Mouse (Mus musculus) right cerebral cortex, postnatal 14 days (tissue): Measurements from ENCODE around the gene Pax2.
"Not testable (repeated sequence)": the region's sequence is repeated elsewhere in the genome, so short reads cannot be mapped to it uniquely, and the experiment has no call there.

ENCODE experiments used
- DNase-seq: peaks from one replicate; pipeline ENCODE4 v3.0.0; 2022

The Pax2 gene

DNA sequence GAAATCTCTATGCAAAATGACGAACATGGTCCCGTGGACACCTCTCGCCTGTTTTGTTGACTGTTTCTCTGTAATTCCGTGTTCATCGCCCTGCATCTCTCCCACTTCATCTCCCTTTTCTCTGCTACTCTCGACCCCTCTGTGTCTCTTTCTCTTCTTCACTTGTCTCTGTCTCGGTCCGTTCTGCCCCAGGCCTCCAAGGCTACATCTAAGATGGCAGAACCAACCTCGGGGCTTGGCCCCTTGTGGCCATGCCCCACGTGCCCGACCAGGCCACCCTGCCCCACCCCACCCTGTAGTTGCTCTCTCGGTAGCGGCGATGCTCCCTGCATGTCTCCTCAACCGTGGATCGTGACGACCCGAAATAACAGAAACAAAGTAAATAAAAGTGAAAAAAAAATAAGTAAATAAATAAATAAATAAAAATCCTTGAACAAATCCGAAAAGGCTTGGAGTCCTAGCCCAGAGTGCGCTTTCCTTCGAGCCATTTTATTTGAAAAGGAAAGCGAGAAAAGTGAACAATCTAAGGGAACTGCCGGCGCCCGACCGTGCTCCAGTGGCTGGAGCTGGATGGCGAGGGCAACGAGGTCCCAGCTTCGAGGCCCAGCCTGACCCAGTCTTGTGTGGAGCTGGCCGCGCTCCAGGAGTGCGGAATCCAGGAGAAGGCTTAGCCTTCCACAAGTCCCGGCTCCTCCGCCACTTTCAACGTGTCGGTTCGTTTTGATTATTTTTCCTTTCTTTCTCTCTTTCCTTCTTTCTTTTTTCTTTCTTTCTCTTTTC is 81.8 kb downstream of the Pax2 start:
- DNase-seq = no peak

DNA sequence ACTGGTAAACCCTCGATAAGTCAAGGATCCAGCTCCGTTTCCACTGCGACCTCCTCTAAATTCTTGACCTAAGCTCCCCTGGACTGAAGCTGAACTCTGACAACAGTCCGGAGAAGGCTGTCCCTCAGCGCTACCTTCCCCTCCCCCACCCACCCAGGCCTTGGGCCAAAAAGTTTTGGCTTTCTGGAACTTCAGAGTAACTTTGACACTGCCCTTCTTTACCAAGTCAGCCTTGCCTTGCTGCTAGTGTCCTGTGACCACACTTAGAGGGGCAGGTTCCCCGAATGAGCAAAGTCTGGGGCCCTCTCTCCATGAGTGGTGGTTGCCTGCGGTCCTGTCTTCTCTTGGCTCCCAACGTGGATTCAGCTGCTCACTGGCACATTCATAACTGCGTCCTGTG is 82.5 kb downstream of the Pax2 start:
- DNase-seq = no peak

DNA sequence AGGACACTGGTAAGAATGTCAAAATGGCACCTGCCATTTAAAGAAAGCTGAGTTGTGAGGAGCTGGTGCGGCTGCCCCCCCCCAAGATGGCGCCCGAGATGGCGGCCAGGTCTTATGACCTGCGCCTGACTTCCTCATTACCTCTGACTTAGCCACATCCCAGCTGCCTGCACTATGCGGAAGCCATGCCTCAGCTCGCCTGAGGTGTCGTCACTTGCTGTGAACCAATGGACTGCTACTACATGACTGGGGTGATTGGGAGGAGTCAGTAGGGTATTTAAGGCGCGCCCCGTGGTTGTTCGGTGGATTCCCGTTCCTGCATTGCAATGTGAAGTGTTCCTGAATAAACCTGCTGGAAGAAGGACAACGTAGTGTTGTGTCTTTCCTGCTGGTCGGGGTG is 86.8 kb downstream of the Pax2 start:
- not testable (repeated sequence) for DNase-seq

DNA sequence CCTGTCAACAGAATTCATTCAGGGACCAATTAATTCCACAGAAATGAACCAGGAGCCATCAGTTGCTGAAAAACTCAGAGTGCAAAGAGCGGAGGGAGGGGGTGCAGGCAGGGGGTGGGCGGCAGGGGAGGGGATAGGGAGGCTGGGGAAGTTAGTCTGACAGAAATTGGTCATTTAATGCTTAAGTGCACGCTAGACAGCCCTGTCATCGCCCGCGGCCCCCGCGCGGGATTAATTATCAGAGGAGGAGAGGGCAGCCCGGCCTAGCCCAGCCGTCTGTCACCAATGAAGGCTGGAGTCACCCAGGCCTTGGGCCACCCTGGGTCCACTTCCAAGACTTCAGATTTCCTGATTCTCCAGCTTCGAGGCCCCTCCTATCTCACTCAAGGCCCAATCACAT is 93.6 kb downstream of the Pax2 start:
- no peak for DNase-seq

DNA sequence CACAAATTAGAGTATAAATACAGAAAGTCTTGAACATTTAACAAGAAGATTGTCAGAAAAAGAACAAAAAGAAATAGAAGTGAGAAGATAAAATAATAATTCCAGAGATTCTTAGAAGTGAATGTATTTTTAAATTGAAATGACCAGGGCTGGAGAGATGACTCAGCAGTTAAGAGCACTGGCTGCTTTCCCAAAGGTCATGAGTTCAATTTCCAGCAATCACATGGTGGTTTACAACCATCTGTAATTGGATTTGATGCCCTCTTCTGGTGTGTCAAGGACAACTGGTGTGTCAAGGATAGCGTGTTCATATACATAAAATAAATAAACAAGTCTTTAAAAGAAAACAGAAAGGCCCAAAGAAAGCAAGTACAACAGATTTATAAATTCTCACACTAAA is 102.8 kb downstream of the Pax2 start:
- DNase-seq = no peak

DNA sequence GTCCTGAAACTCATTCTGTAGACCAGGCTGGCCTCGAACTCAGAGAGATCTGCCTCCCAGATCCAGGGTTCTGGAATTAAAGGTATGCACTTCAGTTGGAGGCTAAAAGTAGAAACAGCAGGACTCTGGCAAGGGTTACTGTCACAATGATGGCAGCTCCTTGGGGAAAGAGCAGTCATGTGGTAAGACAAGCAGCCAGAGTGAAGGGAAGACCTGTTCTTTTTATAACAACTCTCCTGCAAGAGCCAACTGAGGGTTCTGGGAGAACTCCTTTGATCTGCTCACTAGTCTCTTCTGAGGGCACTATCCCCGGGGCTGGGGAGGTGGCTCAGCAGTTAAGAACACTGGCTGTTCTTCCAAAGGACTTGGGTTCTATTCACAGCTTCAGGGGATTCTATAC is 112.9 kb downstream of the Pax2 start:
- no peak for DNase-seq

DNA sequence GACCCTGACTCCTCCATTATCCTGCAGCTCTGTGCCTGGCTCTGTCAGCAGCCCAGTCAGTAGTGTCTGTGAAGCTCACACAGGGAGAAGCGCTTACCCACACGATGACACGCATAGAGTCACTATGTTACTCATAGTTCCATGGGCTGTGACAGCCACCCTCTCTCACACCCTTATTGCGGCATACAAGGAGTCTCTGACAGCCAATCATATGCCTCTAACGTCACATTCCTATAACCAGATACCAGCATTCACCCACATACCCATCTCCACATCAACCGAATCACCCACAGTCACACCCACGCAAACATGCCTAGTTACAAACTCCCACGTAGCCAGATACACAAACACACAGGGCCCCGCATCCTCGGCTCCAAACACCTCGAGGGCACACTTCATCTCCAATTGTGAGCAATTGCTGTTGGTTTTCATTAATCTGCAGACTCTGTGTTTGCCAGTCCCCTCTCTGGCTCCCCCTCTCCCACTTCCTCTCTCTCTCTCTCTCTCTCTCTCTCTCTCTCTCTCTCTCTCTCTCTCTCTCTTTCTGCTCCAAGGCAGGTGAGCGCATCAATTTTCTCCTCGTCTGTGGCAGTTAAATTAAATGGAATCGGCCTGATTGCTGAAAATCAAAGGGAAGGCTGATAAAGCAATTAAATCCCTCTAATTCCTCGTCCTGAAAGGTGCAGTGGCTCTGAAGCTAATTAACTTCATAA is 118.5 kb downstream of the Pax2 start:
- no peak for DNase-seq

DNA sequence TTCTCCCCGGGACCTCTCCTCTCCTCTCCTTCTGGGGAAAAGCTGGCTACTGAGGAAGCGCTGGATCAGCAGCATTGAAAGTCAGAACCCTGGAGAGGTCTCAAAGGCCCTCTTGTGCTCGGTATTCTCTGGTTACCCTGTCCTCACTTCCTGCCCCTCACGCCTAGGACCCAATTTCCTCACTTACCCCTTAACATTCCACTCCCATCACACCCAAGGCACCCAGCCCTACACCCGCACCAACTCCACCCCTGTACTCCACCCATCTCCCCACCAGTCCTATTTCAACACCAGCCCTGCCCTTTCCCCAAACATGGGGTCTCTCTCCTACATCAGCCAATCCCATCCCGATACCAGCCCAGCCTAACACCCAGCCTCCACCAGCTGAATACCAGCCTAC is 119.1 kb downstream of the Pax2 start:
- DNase-seq = no peak

DNA sequence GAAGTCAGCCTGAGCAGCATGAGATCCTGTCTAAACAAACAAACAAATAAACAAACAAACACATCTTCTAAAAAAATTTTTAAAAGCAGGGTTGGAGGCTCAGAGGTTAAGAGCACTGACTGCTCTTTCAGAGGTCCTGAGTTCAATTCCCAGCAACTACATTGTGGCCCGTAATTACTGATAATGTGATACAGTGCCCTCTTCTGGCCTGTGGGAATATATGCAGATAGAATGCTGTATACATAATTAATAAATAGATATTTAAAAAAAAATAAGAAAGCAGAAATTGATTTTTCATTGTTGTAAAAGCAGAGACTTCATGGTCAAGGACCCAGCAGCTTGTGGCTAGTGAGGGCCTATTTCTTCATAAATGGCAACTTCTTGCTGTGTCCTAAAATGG is 119.9 kb downstream of the Pax2 start:
- DNase-seq = no peak

DNA sequence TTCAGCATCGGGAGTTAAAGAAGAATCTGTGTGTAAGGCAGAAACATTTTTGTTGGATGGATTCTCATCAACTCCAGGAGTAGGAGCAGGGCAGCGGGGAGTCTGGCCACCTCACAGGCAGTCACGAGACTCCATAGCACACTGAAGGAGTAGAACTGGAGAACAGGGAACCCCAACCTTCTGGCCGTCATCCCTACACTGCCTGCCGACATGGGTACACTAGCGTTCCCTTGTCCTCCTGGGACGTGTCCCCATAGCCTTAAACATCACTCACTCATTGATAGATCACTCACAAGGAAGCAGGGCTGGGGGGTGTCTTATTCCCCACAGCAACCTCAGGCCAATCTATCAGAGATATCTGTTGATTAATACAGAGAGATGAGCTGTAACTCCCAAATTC is 120.7 kb downstream of the Pax2 start:
- DNase-seq = no peak

DNA sequence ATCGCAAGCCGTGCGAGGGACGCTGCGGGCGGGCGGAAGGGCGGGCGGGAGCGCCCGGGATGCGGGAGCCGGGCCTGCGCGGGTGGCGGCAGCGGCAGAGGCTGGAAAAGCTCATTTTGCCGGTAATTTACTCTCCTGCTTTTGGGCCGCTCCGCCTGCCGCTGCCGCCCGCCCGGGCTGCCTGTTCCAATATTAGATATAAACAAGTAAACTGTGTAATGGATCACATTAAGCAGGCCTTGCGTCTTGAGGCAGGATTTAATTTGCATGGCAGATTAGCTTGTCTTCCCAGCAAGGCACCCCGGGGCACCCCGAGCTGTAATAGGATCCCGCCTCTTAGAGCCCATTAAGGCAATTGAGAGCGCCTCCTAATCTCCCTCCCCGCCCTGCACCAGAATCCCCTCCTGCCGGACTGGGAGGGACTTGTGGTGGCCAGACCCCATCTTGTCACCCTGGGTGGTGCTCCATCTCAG is 126.7 kb downstream of the Pax2 start:
- DNase-seq = peak; percentile 14

DNA sequence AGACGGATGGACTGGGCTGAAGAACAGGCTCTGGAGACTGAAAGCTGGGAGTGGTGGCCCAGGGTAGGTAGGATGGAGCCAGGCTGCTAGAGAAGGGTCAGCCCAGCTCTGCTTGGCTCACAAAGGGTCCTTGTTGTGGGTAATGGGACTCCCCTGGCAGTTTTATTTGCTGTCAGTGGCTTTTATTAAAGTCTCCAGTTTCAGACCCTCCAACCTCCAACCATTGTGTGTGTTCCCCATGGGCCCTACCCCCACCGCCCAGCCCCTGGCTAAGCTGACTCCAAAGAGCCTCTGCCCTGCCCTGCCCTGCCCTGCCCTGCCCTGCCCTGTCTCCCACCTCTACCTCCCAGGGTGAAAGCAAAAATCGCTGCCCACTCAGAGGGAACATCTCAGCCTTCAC is 128.5 kb downstream of the Pax2 start:
- no peak for DNase-seq

DNA sequence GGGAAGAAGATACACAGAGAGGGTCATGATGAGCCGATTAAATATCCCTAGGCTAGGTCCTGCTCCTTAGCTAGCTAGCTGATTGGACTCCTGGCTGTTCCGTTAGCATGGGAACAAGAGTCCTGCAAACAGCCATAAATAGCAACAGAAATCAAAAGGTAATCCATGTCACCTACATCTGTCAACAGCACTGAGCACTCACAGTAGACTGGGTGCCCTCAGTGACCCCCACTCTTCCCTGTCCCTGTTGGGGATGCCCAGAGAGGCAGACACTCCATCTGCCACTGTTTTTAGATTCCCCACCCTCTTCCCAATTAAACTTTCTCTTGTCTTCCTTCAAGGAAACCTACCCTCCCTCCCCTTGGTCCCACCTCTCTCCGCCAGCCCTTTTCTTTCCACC is 130.6 kb downstream of the Pax2 start:
- DNase-seq = no peak
